Mouse (Mus musculus): ENCODE measurements around the gene Galnt18.

Gene Galnt18

GRCm38 (mm10) chr7:111466720-111467119 lies 313.1 kb downstream of the Galnt18 start:
- no peak for DNase-seq (ENCODE audit: low spot score)

GRCm38 (mm10) chr7:111466121-111466520 lies 313.7 kb downstream of the Galnt18 start:
- no peak for DNase-seq (ENCODE audit: low spot score)

- no peak for DNase-seq (ENCODE audit: low spot score)
Observed at GRCm38 (mm10) chr7:111459716-111460115, 320.1 kb downstream of the Galnt18 start.

- DNase-seq (ENCODE audit: low spot score), result no peak
Observed at GRCm38 (mm10) chr7:111456007-111456406, 323.8 kb downstream of the Galnt18 start.

GRCm38 (mm10) chr7:111455541-111455940 lies 324.2 kb downstream of the Galnt18 start:
- no peak for DNase-seq (ENCODE audit: low spot score)

GRCm38 (mm10) chr7:111452000-111452399 lies 327.8 kb downstream of the Galnt18 start:
- DNase-seq (ENCODE audit: low spot score), result no peak

GRCm38 (mm10) chr7:111450286-111451095 lies 329.3 kb downstream of the Galnt18 start:
- no peak for DNase-seq (ENCODE audit: low spot score)

- no peak for DNase-seq (ENCODE audit: low spot score)
Observed at GRCm38 (mm10) chr7:111433173-111433572, 346.6 kb downstream of the Galnt18 start.

- no peak for DNase-seq (ENCODE audit: low spot score)
Observed at GRCm38 (mm10) chr7:111427392-111427791, 352.4 kb downstream of the Galnt18 start.

Data from layer of hippocampus, adult 9-10 months (tissue).